In the genomic region with DNA sequence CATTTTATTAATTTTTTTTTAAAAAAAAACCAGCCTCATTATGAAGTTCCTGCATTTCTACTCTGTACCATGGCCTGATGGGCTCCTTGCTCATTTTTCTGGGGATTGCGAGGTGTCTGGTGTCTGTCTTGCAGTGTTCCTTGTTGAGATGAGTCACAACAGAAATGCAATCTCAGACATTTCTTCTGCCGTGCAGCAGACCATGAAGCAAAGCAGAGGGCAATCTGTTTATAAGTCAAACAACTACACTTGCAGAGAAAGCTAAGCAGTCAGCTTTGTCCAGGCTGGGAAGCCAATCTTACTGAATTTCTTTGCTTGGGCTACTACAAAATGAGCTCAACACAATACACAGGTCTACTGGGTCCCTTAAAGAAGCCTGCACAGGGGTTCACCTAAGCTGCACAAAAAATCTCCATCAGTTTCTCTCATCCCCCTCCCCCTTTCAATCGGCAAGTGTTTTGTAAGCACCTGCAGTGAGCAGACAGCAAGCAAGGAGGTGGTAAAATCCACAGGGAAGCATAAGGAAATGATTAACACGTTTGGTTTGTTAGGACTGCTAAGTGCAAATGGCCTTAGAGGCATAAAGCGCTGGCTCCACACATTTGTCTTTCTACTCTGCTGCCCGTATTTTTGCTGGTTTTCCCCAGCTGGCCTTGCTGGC, we compare ENCODE assay signal across 16 mouse cellular contexts.
DNase-seq lines count a peak whose midpoint lies in the region; ATAC-seq lines count a peak whose summit lies in the region.
"Had no signal": no experiment of that assay in that cellular context is flagged by ENCODE, and none has a peak within 500 bp of the region (broad histone marks: within the 10 kb centered on the region; RNA-seq: fewer than 3 reads in every experiment).

No protein-coding gene starts in this region.

- H3K4me2 ChIP-seq in hindbrain, embryonic 11.5 days (replicated peaks; ENCODE audit: low read depth, low read length) = no peak overlapping the region
- H3K4me2 ChIP-seq in hindbrain, embryonic 12.5 days (replicated peaks) = no peak overlapping the region
- H3K4me2 ChIP-seq in kidney, embryonic 16.5 days (replicated peaks; ENCODE audit: low read depth, low read length) = peak overlapping the region; percentile 35; the same call in 1 of the 2 replicates
- peak overlapping the region; percentile 7 for H3K4me2 ChIP-seq in neural tube, embryonic 15.5 days
- no peak overlapping the region for H3K4me2 ChIP-seq in midbrain, embryonic 11.5 days
- H3K4me2 ChIP-seq: forebrain, embryonic 12.5 days; liver, embryonic 15.5 days had no signal

- no peak overlapping the region for H3K4me3 ChIP-seq in hindbrain, embryonic 11.5 days (ENCODE audit: low read depth, low read length)
- H3K4me3 ChIP-seq in hindbrain, embryonic 12.5 days = no peak overlapping the region
- no peak overlapping the region for H3K4me3 ChIP-seq in kidney, embryonic 16.5 days (ENCODE audit: low read length)
- H3K4me3 ChIP-seq in neural tube, embryonic 15.5 days (replicated peaks) = no peak overlapping the region
- H3K4me3 ChIP-seq in midbrain, embryonic 11.5 days (ENCODE audit: low read depth, low read length) = no peak overlapping the region
- H3K4me3 ChIP-seq: forebrain, embryonic 12.5 days; left cerebral cortex, adult 2 months; liver, embryonic 15.5 days had no signal

- ATAC-seq in hindbrain, embryonic 11.5 days (ENCODE audit: low FRiP score) = 0 out of 2 replicates have a peak, but pooled peaks have one; percentile 22
- no peak for ATAC-seq in hindbrain, embryonic 12.5 days (ENCODE audit: low FRiP score)
- peak; percentile 84 for ATAC-seq in kidney, embryonic 16.5 days (ENCODE audit: low FRiP score, low TSS enrichment)
- ATAC-seq in neural tube, embryonic 15.5 days (ENCODE audit: low FRiP score) = no peak
- no peak for ATAC-seq in midbrain, embryonic 11.5 days (ENCODE audit: low FRiP score)
- no peak for ATAC-seq in erythroblast, adult 5-6 weeks (replicated peaks; ENCODE audit: low FRiP score, poor library complexity, severe bottlenecking)

- H3K27me3 ChIP-seq in hindbrain, embryonic 11.5 days (ENCODE audit: control insufficient read depth, insufficient read depth, low read length) = no peaks in the 10 kb centered on the region
- H3K27me3 ChIP-seq in hindbrain, embryonic 12.5 days = no peaks in the 10 kb centered on the region
- H3K27me3 ChIP-seq in kidney, embryonic 16.5 days (ENCODE audit: insufficient read depth, low read length) = no peaks in the 10 kb centered on the region
- H3K27me3 ChIP-seq in neural tube, embryonic 15.5 days (replicated peaks) = no peaks in the 10 kb centered on the region
- no peaks in the 10 kb centered on the region for H3K27me3 ChIP-seq in midbrain, embryonic 11.5 days (ENCODE audit: control insufficient read depth, insufficient read depth, low read length)
- H3K27me3 ChIP-seq: forebrain, embryonic 12.5 days; liver, embryonic 15.5 days had no signal

- H3K9ac ChIP-seq in hindbrain, embryonic 11.5 days (ENCODE audit: low read depth, low read length) = no peak overlapping the region
- H3K9ac ChIP-seq in hindbrain, embryonic 12.5 days = no peak overlapping the region
- peak overlapping the region; percentile 17; the same call in 1 of the 2 replicates for H3K9ac ChIP-seq in kidney, embryonic 16.5 days (replicated peaks; ENCODE audit: low read length)
- H3K9ac ChIP-seq in neural tube, embryonic 15.5 days (replicated peaks) = no peak overlapping the region
- no peak overlapping the region for H3K9ac ChIP-seq in midbrain, embryonic 11.5 days (ENCODE audit: low read length)
- H3K9ac ChIP-seq: forebrain, embryonic 12.5 days; liver, embryonic 15.5 days had no signal

- no peaks in the 10 kb centered on the region for H3K9me3 ChIP-seq in hindbrain, embryonic 11.5 days (ENCODE audit: control insufficient read depth, low read length)
- no peaks in the 10 kb centered on the region for H3K9me3 ChIP-seq in hindbrain, embryonic 12.5 days (replicated peaks)
- no peaks in the 10 kb centered on the region for H3K9me3 ChIP-seq in kidney, embryonic 16.5 days (ENCODE audit: low read length)
- H3K9me3 ChIP-seq in neural tube, embryonic 15.5 days (replicated peaks) = no peaks in the 10 kb centered on the region
- H3K9me3 ChIP-seq in midbrain, embryonic 11.5 days (ENCODE audit: control insufficient read depth, low read length) = no peaks in the 10 kb centered on the region
- H3K9me3 ChIP-seq: forebrain, embryonic 12.5 days; liver, embryonic 15.5 days had no signal

- 35% methylated on average over 6 of the region's 6 CpGs for WGBS in hindbrain, embryonic 11.5 days
- 32% methylated on average over 6 of the region's 6 CpGs for WGBS in hindbrain, embryonic 12.5 days
- WGBS in kidney, embryonic 16.5 days = 14% methylated on average over 6 of the region's 6 CpGs
- 23% methylated on average over 6 of the region's 6 CpGs for WGBS in neural tube, embryonic 15.5 days
- WGBS in midbrain, embryonic 11.5 days = 42% methylated on average over 6 of the region's 6 CpGs

- no peaks in the 10 kb centered on the region for H3K4me1 ChIP-seq in hindbrain, embryonic 11.5 days (replicated peaks; ENCODE audit: control insufficient read depth, insufficient read depth, low read length)
- H3K4me1 ChIP-seq in hindbrain, embryonic 12.5 days = peaks cover 8% of the 10 kb centered on the region
- peaks cover 16% of the 10 kb centered on the region for H3K4me1 ChIP-seq in kidney, embryonic 16.5 days (ENCODE audit: insufficient read depth, low read length)
- 0 out of 2 replicates have a peak, but pooled peaks cover 7% of the 10 kb centered on the region for H3K4me1 ChIP-seq in neural tube, embryonic 15.5 days
- 0 out of 2 replicates have a peak, but pooled peaks cover 2% of the 10 kb centered on the region for H3K4me1 ChIP-seq in midbrain, embryonic 11.5 days (ENCODE audit: control insufficient read depth, insufficient read depth, low read length)

- no peaks in the 10 kb centered on the region for H3K36me3 ChIP-seq in hindbrain, embryonic 11.5 days (ENCODE audit: control insufficient read depth, insufficient read depth, low read length)
- no peaks in the 10 kb centered on the region for H3K36me3 ChIP-seq in hindbrain, embryonic 12.5 days
- no peaks in the 10 kb centered on the region for H3K36me3 ChIP-seq in kidney, embryonic 16.5 days (ENCODE audit: insufficient read depth, low read length)
- H3K36me3 ChIP-seq in neural tube, embryonic 15.5 days = no peaks in the 10 kb centered on the region
- H3K36me3 ChIP-seq in midbrain, embryonic 11.5 days (ENCODE audit: control insufficient read depth, insufficient read depth, low read length) = no peaks in the 10 kb centered on the region
- H3K36me3 ChIP-seq: forebrain, embryonic 12.5 days; liver, embryonic 15.5 days had no signal

- DNase-seq in hindbrain, embryonic 11.5 days (ENCODE audit: low spot score) = no peak
- DNase-seq in embryo, embryonic 11 days = peak; percentile 22
- no peak for DNase-seq in urinary bladder, postnatal 14 days (ENCODE audit: low spot score)
- DNase-seq in midbrain, embryonic 11.5 days (ENCODE audit: low spot score, missing footprints) = no peak
- DNase-seq: adrenal gland, postnatal 14 days; cerebellum, adult 11-12 months; gastrocnemius, postnatal 14 days; lung, postnatal 4 days; right cerebral cortex, postnatal 4 days had no signal

- H3K27ac ChIP-seq in hindbrain, embryonic 11.5 days (ENCODE audit: low read depth, low read length) = no peak overlapping the region
- no peak overlapping the region for H3K27ac ChIP-seq in hindbrain, embryonic 12.5 days
- peak overlapping the region; percentile 68; the same call in 1 of the 2 replicates for H3K27ac ChIP-seq in kidney, embryonic 16.5 days (ENCODE audit: low read length)
- no peak overlapping the region for H3K27ac ChIP-seq in neural tube, embryonic 15.5 days (replicated peaks)
- H3K27ac ChIP-seq in midbrain, embryonic 11.5 days (ENCODE audit: low read depth, low read length) = no peak overlapping the region
- H3K27ac ChIP-seq: forebrain, embryonic 12.5 days; left cerebral cortex, adult 2 months; liver, embryonic 15.5 days had no signal

Comparison
In these comparisons a context has a peak if more than half of its experiments do, and no peak if none do; other contexts are left out.
1. ATAC-seq: peak in hindbrain, embryonic 11.5 days (single experiment) and kidney, embryonic 16.5 days (single experiment); none in hindbrain, embryonic 12.5 days (single experiment), neural tube, embryonic 15.5 days (single experiment), midbrain, embryonic 11.5 days (single experiment) and erythroblast, adult 5-6 weeks (single experiment).
2. H3K4me2 ChIP-seq: peak in kidney, embryonic 16.5 days (single experiment) and neural tube, embryonic 15.5 days (single experiment); none in hindbrain, embryonic 11.5 days (single experiment), hindbrain, embryonic 12.5 days (single experiment) and midbrain, embryonic 11.5 days (single experiment).